Mouse (Mus musculus) embryonic fibroblast, embryonic 13.5 days (primary cell): ENCODE data around the gene Ebf1. TPM values are rescaled to one million over a fixed set of nuclear protein-coding genes. Genes with fewer than 3 reads are reported as not detected.
A peak's percentile ranks its signal among the peaks of the same experiment; 100 is the strongest.

Source experiments
- H3K27ac ChIP-seq: 2 replicates; pipeline ENCODE4 v1.5.1; 2012; ENCODE audit warnings: low read length, control low read depth, inconsistent platforms; ENCODE audit not compliant: insufficient read depth
- H3K4me1 ChIP-seq: 2 replicates; pipeline ENCODE4 v1.6.1; 2011; ENCODE audit warnings: low read length; ENCODE audit not compliant: control insufficient read depth, insufficient read depth
- H3K4me3 ChIP-seq: 2 replicates; pipeline ENCODE4 v1.5.1; 2011; ENCODE audit warnings: mild to moderate bottlenecking, control low read depth, low read length; ENCODE audit not compliant: insufficient read depth
- CTCF ChIP-seq: IDR thresholded peaks from 2 replicates; pipeline ENCODE4 v1.5.1; 2011; ENCODE audit warnings: mild to moderate bottlenecking, control low read depth, low read length, moderate library complexity, borderline replicate concordance; ENCODE audit not compliant: insufficient read depth
- POLR2A ChIP-seq: IDR thresholded peaks from 2 replicates; pipeline ENCODE4 v1.6.1; 2011; ENCODE audit warnings: low read depth, mild to moderate bottlenecking, control low read depth, low read length, moderate library complexity
- polyA plus RNA-seq: library from polyadenylated mRNA; stranded (reverse); fragments of >200 nt; gene quantifications from 2 replicates; pipeline ENCODE4 v1.2.4, GENCODE M21; 2011; ENCODE audit warnings: low read depth; ENCODE audit not compliant: missing spikeins, insufficient read length

The Ebf1 gene
- polyA plus RNA-seq, 1 experiment: 55.9 TPM

DNA sequence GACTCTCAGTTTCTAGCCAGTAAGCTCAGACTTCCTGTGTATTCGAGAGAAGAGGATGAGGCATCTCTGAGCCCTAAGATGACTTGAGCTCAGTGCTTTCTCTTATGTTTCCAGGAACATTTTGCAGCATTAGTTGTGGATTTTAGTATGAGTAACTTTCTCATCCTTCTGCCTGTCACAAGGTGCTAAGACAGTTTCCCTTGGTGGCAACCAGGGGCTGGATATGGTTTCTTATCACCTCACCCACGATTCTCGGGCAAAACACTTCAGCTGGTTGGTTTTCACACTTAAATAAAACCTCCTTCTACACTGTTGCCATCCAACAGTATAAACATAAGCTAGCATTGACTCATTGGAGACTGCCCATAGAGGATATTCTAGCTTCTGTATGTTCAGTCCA, 306.0 kb downstream of the Ebf1 start:
- TF ChIP-seq POLR2A (no peak), CTCF (no peak)

DNA sequence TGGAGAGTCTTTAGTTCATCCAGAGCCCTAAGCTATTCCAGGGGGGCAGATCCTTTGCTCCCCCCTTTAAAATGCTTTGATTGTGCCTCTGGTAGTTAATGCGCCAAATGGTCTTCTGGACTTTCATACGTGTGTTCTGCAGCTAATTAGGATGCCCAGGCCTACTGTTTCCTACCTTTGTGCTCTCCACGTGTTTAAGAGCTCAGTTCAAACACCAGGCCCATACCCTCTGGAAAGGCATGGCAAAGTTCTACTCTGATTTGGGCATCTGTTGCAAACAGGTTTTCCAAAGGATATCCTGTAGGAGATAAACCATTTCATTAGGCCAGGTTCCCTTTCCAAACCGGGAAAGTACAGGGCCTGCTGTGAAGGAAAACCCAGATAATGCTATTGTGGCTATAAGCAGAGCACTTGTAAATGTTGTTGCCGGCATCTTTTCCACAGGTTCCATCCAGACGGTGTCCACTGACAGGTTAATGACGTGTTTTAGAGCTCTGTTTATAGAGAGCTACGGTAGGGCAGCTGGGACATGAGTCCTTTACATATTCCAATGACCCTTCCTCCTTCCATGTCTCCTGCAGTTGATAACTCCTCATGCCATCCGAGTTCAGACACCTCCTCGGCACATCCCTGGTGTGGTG, 306.9 kb downstream of the Ebf1 start:
- Histone ChIP-seq H3K27ac (no peak overlapping the region), H3K4me1 (peaks cover 3% of the 10 kb centered on the region; the same call in 1 of the 2 replicates), H3K4me3 (no peak overlapping the region)
- no peak for TF ChIP-seq CTCF
- TF ChIP-seq POLR2A: no peak

More for the DNA sequence above, 306.0 kb downstream of the Ebf1 start:
- H3K4me3 ChIP-seq: no peak overlapping the region
- peaks cover 3% of the 10 kb centered on the region; the same call in 1 of the 2 replicates for H3K4me1 ChIP-seq
- H3K27ac ChIP-seq: no peak overlapping the region

DNA sequence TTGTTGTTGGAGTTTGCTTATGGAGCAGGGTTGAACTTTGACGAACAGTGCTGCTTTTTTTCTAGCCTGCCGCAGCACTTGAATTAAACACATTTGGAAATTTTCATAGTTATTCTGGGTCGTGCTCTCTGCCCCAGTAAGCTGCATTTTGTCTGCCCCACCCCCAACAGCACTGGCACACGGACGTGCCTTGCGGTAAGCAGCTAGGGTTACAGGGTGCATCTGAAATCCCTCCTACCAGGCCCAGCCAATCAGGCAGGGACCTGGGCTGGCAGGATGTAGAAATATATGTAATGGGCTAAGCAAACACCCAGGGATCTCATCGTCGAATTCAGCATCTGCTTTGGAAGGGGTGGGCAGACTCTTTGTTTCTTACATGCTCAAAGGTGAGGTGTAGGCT, 307.8 kb downstream of the Ebf1 start:
- no peak overlapping the region for H3K27ac ChIP-seq
- peaks cover 3% of the 10 kb centered on the region; the same call in 1 of the 2 replicates for H3K4me1 ChIP-seq
- no peak overlapping the region for H3K4me3 ChIP-seq
- no peak for TF ChIP-seq POLR2A
- no peak for TF ChIP-seq CTCF

- Histone ChIP-seq H3K4me3 (no peak overlapping the region), H3K4me1 (peaks cover 3% of the 10 kb centered on the region; the same call in 1 of the 2 replicates), H3K27ac (no peak overlapping the region)
- no peak for TF ChIP-seq POLR2A
- no peak for TF ChIP-seq CTCF
These were observed 308.8 kb downstream of the Ebf1 start for GRCm38 (mm10) chr11:44925806-44926525.

DNA sequence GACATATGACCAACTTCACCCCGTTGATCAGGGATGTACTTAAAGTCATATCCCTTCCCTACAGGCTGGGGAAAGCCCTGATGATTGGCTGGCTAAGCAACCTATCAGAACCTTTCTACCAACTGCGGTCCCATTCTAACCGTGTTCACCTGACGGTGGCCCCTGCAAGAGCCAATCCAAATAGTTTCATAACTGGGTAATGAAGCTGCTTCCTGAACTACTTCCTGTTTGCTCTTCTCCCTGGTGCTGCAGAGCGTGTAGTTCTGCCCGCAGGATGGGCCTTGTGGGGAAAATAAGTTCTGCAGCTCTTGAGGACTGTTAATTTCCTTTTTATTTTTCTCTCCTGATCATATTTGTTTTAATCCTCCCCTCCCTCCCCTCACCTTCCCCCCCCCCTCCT, 311.3 kb downstream of the Ebf1 start:
- TF ChIP-seq CTCF (no peak), POLR2A (no peak)
- Histone ChIP-seq H3K4me3 (no peak overlapping the region), H3K4me1 (peaks cover 3% of the 10 kb centered on the region; the same call in 1 of the 2 replicates), H3K27ac (no peak overlapping the region)

DNA sequence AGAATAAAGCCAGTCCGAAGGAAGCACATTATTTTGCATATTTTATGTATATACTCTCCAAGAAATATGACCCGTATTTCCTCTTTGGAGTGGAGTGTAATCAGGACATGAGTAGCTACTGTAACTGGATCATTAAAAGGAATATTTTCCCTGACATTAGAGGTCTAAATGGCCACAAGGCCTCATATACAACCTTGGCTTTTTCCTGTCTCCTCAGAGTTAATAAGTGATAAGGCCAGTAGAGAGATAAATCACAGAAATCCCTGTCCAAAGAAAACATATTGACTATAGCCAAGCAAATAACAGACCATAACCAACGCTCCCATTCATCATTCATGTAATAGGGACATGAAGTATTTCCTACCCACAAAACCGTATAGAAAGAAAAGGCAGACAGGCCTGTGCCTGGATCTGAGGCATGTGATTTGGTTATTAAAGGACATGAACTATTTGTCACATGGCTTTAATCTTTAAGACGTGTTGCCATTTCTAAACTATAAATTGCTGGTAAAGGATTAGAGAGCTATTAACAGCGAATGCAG, 315.9 kb downstream of the Ebf1 start:
- H3K4me3 ChIP-seq: no peak overlapping the region
- no peak overlapping the region for H3K27ac ChIP-seq
- TF ChIP-seq CTCF (no peak), POLR2A (no peak)
- no peaks in the 10 kb centered on the region for H3K4me1 ChIP-seq

DNA sequence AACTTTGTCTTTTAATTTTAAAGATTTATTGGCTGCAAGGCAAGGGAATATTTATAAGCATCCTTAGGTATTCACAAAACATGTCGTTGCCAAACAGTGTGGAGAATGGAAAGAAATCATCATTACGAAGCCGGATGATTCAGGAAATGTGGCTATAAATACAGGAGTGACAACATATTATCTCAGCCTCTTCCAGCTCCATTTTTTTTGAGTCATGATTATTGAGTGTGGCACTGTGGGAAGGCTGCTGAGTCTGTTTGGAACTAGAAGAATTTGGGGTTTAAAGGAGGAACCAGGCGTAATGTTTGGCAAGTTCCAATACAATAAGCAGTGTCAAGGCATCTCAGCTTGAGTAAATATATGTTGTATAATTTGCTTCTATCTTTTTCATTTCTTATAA, 326.7 kb downstream of the Ebf1 start:
- Histone ChIP-seq H3K4me1 (peaks cover 17% of the 10 kb centered on the region), H3K4me3 (no peak overlapping the region), H3K27ac (peak overlapping the region; percentile 87; the same call in 1 of the 2 replicates)
- no peak for TF ChIP-seq CTCF
- no peak for TF ChIP-seq POLR2A

GRCm38 (mm10) chr11:44944401-44944800, 327.3 kb downstream of the Ebf1 start:
- H3K4me1 ChIP-seq: peaks cover 19% of the 10 kb centered on the region
- H3K27ac ChIP-seq: peak overlapping the region; percentile 87
- H3K4me3 ChIP-seq: no peak overlapping the region
- TF ChIP-seq CTCF (no peak), POLR2A (no peak)

- TF ChIP-seq CTCF (no peak), POLR2A (no peak)
- Histone ChIP-seq H3K27ac (no peak overlapping the region), H3K4me3 (no peak overlapping the region), H3K4me1 (peaks cover 22% of the 10 kb centered on the region)
These were observed 329.5 kb downstream of the Ebf1 start for GRCm38 (mm10) chr11:44946618-44947017.

DNA sequence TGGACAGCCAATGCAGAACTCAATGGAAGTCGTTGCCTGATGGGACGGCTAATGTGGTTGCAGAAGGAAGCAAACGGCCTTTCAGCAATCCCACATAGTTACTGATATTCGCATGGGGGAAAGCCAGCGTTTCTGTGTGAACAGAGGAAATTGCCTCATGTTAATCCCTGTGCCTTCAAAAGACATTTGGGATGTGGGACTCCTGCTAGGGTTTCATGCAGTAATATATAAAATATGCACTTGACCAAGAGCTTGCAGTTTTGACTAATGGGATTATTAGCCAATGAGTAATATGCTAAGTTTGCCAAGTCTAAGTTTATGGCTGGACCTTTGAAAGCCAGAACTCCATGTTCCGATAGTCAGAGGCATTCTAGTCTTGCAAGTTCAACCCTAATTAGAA, 331.4 kb downstream of the Ebf1 start:
- no peak overlapping the region for H3K4me3 ChIP-seq
- H3K27ac ChIP-seq: peak overlapping the region; percentile 98
- peaks cover 24% of the 10 kb centered on the region for H3K4me1 ChIP-seq
- TF ChIP-seq CTCF (no peak), POLR2A (no peak)
